Mouse (Mus musculus): ENCODE data around the gene Thnsl2.

DNA sequence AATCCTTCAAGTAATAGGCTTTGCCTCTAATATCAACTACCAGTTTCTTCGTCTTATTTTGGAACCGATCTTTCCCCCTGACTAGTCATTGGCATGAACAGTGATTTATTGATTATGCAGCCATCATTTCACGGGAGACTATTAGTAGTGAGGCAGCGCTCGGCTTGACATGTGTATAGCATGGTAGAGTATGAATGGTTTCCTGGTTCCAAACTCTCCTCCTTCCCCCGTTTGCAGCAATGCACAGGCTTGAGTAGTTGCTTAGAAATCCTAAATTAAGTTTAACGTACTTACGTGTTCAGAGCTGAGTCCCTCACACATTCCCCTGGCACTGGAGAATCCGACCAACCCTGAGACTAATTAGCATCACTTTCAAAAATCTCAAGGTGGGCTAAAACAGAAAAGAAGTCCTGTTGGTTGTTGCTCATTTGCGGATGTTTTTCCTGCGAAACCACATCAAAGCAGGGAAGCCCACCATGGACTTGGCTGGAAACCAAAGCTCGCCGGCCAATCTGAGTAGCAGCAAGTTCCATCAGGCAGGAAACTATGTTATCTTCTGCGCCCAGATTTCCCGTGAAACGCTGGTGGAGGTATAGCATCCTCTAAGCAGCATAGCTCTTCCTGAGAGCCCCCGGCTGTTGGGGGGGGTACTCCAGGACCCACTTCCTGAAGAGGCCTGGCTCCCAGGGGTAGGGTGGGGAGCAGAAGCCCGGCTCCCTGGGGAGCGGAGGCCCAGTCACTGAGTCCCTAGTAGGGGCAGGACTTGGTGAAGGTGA, 37.9 kb downstream of the Thnsl2 start:
- TF ChIP-seq GATA1 (IDR thresholded peaks at IDR 0.05; ENCODE audit: borderline replicate concordance, low read length) (no peak), FLI1 (IDR thresholded peaks at IDR 0.05; ENCODE audit: low read length) (no peak)
